Mouse (Mus musculus) MEL (cell line): Measurements from ENCODE around the gene Msrb2. TPM values are rescaled to one million over a fixed set of nuclear protein-coding genes. Genes with fewer than 3 reads are reported as not detected.

Experiments
- DNase-seq: peaks from one replicate; pipeline ENCODE4 v3.0.0; 2011; ENCODE audit warnings: low read depth, low spot score
- H3K27ac ChIP-seq: 2 replicates; pipeline ENCODE4 v1.5.1; 2012; ENCODE audit warnings: low read depth, mild to moderate bottlenecking, control low read depth, low read length, moderate library complexity; ENCODE audit not compliant: control insufficient read depth
- H3K27me3 ChIP-seq, 2 experiments: fragments of 150-350 bp in 1 of 2; sonication (generic) in 1 of 2; 2 replicates each; pipeline ENCODE4 v1.6.1; 2012; ENCODE audit warnings: low read length in 2 of 2, mild to moderate bottlenecking in 2 of 2, improper control_type of control experiment in 1 of 2, moderate library complexity in 1 of 2; ENCODE audit not compliant: insufficient read depth in 2 of 2, control insufficient read depth in 1 of 2
- H3K36me3 ChIP-seq, 2 experiments: 2 replicates each; pipeline ENCODE4 v1.6.1; 2012 to 2014; ENCODE audit warnings: low read length in 2 of 2, improper control_type of control experiment in 1 of 2, inconsistent platforms in 1 of 2, mild to moderate bottlenecking in 1 of 2; ENCODE audit not compliant: insufficient read depth in 2 of 2, control insufficient read depth in 1 of 2
- H3K4me1 ChIP-seq, 2 experiments: fragments of 150-350 bp in 1 of 2; sonication (generic) in 1 of 2; 2 replicates each; pipeline ENCODE4 v1.6.1; 2012; ENCODE audit warnings: low read length in 2 of 2, improper control_type of control experiment in 1 of 2, mild to moderate bottlenecking in 1 of 2; ENCODE audit not compliant: insufficient read depth in 2 of 2, control insufficient read depth in 1 of 2
- H3K4me3 ChIP-seq, 2 experiments: fragments of 150-350 bp in 1 of 2; sonication (generic) in 1 of 2; 2 replicates each; pipeline ENCODE4 v1.5.1; 2012; ENCODE audit warnings: low read depth in 2 of 2, low read length in 2 of 2, mild to moderate bottlenecking in 2 of 2, moderate library complexity in 2 of 2, control low read depth in 1 of 2, improper control_type of control experiment in 1 of 2; ENCODE audit not compliant: control insufficient read depth in 1 of 2, insufficient read depth in 1 of 2
- H3K79me2 ChIP-seq: 2 replicates; pipeline ENCODE4 v1.6.1; 2012; ENCODE audit warnings: mild to moderate bottlenecking, low read length, moderate library complexity; ENCODE audit not compliant: control insufficient read depth, poor library complexity, insufficient read depth
- H3K9ac ChIP-seq: 2 replicates; pipeline ENCODE4 v1.6.1; 2012; ENCODE audit warnings: low read depth, mild to moderate bottlenecking, control low read depth, low read length, moderate library complexity; ENCODE audit not compliant: control insufficient read depth, poor library complexity, severe bottlenecking
- H3K9me3 ChIP-seq: fragments of 150-350 bp; sonication (generic); replicated peaks from 2 replicates; pipeline ENCODE4 v1.6.1; 2012; ENCODE audit warnings: mild to moderate bottlenecking, low read length, improper control_type of control experiment, moderate library complexity; ENCODE audit not compliant: insufficient read depth
- BHLHE40 ChIP-seq: IDR thresholded peaks from 2 replicates; pipeline ENCODE4 v1.6.1; 2012; ENCODE audit warnings: low read depth, mild to moderate bottlenecking, inconsistent platforms, low read length, improper control_type of control experiment, borderline replicate concordance
- CHD1 ChIP-seq: IDR thresholded peaks from 2 replicates; pipeline ENCODE4 v1.6.1; 2012; ENCODE audit warnings: low read depth, mild to moderate bottlenecking, inconsistent platforms, low read length, improper control_type of control experiment
- ELF1 ChIP-seq: IDR thresholded peaks from 2 replicates; pipeline ENCODE4 v1.6.1; 2014; ENCODE audit warnings: low read depth, mild to moderate bottlenecking, inconsistent platforms, low read length, improper control_type of control experiment, moderate library complexity
- EP300 ChIP-seq, 2 experiments: IDR thresholded peaks; 2 replicates each; pipeline ENCODE4 v1.6.1; 2011; ENCODE audit warnings: improper control_type of control experiment in 2 of 2, low read length in 2 of 2, low read depth in 1 of 2, mild to moderate bottlenecking in 1 of 2
- ETS1 ChIP-seq: IDR thresholded peaks from 2 replicates; pipeline ENCODE4 v1.6.1; 2012; ENCODE audit warnings: low read depth, mild to moderate bottlenecking, inconsistent platforms, low read length, improper control_type of control experiment, moderate library complexity
- GATA1 ChIP-seq: IDR thresholded peaks from 2 replicates; pipeline ENCODE4 v1.6.1; 2011; ENCODE audit warnings: low read depth, low read length, improper control_type of control experiment
- HCFC1 ChIP-seq: IDR thresholded peaks from 2 replicates; pipeline ENCODE4 v1.6.1; 2012; ENCODE audit warnings: low read depth, mild to moderate bottlenecking, inconsistent platforms, low read length, improper control_type of control experiment, moderate library complexity
- MAFK ChIP-seq: IDR thresholded peaks from 2 replicates; pipeline ENCODE4 v1.6.1; 2011; ENCODE audit warnings: low read depth, mild to moderate bottlenecking, low read length, improper control_type of control experiment, borderline replicate concordance
- MAX ChIP-seq: IDR thresholded peaks from 2 replicates; pipeline ENCODE4 v1.6.1; 2011; ENCODE audit warnings: low read length, improper control_type of control experiment
- MAZ ChIP-seq: IDR thresholded peaks from 2 replicates; pipeline ENCODE4 v1.6.1; 2012; ENCODE audit warnings: low read depth, mild to moderate bottlenecking, inconsistent platforms, low read length, improper control_type of control experiment
- MYB ChIP-seq: IDR thresholded peaks from 2 replicates; pipeline ENCODE4 v1.6.1; 2011; ENCODE audit warnings: mild to moderate bottlenecking, low read depth, low read length, improper control_type of control experiment
- MYC ChIP-seq: IDR thresholded peaks from 2 replicates; pipeline ENCODE4 v1.6.1; 2011; ENCODE audit warnings: low read depth, mild to moderate bottlenecking, low read length, improper control_type of control experiment, moderate library complexity
- NRF1 ChIP-seq: IDR thresholded peaks from 2 replicates; pipeline ENCODE4 v1.6.1; 2014; ENCODE audit warnings: low read depth, mild to moderate bottlenecking, inconsistent platforms, low read length, improper control_type of control experiment, moderate library complexity; ENCODE audit not compliant: poor library complexity, insufficient read depth, severe bottlenecking
- POLR2A ChIP-seq, 2 experiments: IDR thresholded peaks; 2 replicates each; pipeline ENCODE4 v1.6.1; 2011 to 2012; ENCODE audit warnings: low read length in 2 of 2, mild to moderate bottlenecking in 2 of 2, control low read depth in 1 of 2, improper control_type of control experiment in 1 of 2, low read depth in 1 of 2, moderate library complexity in 1 of 2; ENCODE audit not compliant: control insufficient read depth in 1 of 2, insufficient read depth in 1 of 2, poor library complexity in 1 of 2
- POLR2AphosphoS2 ChIP-seq: IDR thresholded peaks from 2 replicates; pipeline ENCODE4 v1.6.1; 2011; ENCODE audit warnings: low read length, improper control_type of control experiment
- POLR2AphosphoS5 ChIP-seq: IDR thresholded peaks from 2 replicates; pipeline ENCODE4 v1.6.1; 2012; ENCODE audit warnings: low read depth, borderline replicate concordance, mild to moderate bottlenecking, inconsistent platforms, low read length, moderate library complexity, mixed read lengths
- RAD21 ChIP-seq: IDR thresholded peaks from 2 replicates; pipeline ENCODE4 v1.6.1; 2011; ENCODE audit warnings: mild to moderate bottlenecking, low read depth, low read length, improper control_type of control experiment
- RCOR1 ChIP-seq: IDR thresholded peaks from 2 replicates; pipeline ENCODE4 v1.6.1; 2012; ENCODE audit warnings: low read depth, mild to moderate bottlenecking, inconsistent platforms, low read length, improper control_type of control experiment
- SIN3A ChIP-seq: IDR thresholded peaks from 2 replicates; pipeline ENCODE4 v1.6.1; 2012; ENCODE audit warnings: low read length, improper control_type of control experiment, inconsistent platforms
- SMC3 ChIP-seq: IDR thresholded peaks from 2 replicates; pipeline ENCODE4 v1.6.1; 2011; ENCODE audit warnings: low read depth, low read length, improper control_type of control experiment
- TAL1 ChIP-seq: IDR thresholded peaks from 2 replicates; pipeline ENCODE4 v1.6.1; 2012; ENCODE audit warnings: mild to moderate bottlenecking, inconsistent platforms, low read length, moderate library complexity, mixed read lengths
- ZC3H11A ChIP-seq: IDR thresholded peaks from 2 replicates; pipeline ENCODE4 v1.6.1; 2012; ENCODE audit warnings: low read depth, mild to moderate bottlenecking, inconsistent platforms, low read length, improper control_type of control experiment
- ZKSCAN1 ChIP-seq: IDR thresholded peaks from 2 replicates; pipeline ENCODE4 v1.6.1; 2012; ENCODE audit warnings: low read depth, mild to moderate bottlenecking, inconsistent platforms, low read length, improper control_type of control experiment, moderate library complexity
- ZNF384 ChIP-seq: IDR thresholded peaks from 2 replicates; pipeline ENCODE4 v1.6.1; 2012; ENCODE audit warnings: low read depth, mild to moderate bottlenecking, inconsistent platforms, low read length, improper control_type of control experiment
- polyA plus RNA-seq, 2 experiments: library from polyadenylated mRNA; stranded (reverse) in 1 of 2; unstranded in 1 of 2; fragments of >175 nt in 1 of 2; fragments of >200 nt in 1 of 2; gene quantifications; 2 replicates each; pipeline versions ENCODE4 v1.2.1 to v1.2.4; 2012; ENCODE audit warnings: low replicate concordance in 2 of 2, low read depth in 1 of 2; ENCODE audit not compliant: insufficient read length in 2 of 2, insufficient read depth in 1 of 2, missing spikeins in 1 of 2
- total RNA-seq: library from RNA; depleted of rRNA; stranded (reverse); fragments of 300-350 nt; gene quantifications from 2 replicates; pipeline ENCODE4 v1.2.3, GENCODE M21; 2012

The Msrb2 gene
- total and polyA plus RNA-seq, 3 experiments = 14.8 to 18.2 TPM; not detected in 1

DNA sequence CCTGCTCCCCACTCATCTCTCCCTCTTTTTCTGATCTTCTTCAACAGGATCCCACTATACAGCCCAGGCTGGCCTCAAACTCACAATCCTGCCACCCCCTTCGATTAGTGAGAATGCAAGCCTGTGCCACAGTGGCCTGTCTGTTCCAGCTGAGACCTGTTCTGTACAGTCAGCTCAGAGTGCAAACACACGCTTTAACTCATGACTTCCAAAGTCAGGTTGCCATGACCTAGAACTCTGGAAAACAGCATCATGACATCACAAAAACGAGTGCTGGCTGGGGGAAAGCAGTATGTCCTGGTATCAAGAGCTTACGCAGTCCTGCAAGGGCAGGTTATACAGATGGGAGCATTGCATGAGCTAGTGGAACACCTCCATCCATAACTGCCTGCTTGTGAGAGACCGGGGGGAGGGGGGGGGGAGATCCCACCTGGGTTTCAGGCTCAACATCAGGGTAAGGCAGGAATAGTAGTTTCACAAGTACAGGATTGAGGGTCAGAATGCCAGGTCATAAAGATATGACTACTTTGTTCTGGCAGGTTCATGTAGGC is 25.8 kb upstream of the Msrb2 start:
- DNase-seq = no peak
- Histone ChIP-seq H3K79me2 (no peaks in the 10 kb centered on the region), H3K4me3 (no peak overlapping the region), H3K4me1 (0 out of 4 replicates have a peak, but pooled peaks cover 0 to 2% of the 10 kb centered on the region in 2 experiments), H3K9me3 (no peaks in the 10 kb centered on the region), H3K27me3 (no peaks in the 10 kb centered on the region), H3K27ac (no peak overlapping the region), H3K9ac (no peak overlapping the region), H3K36me3 (peaks cover 0 to 9% of the 10 kb centered on the region in 2 experiments; a peak in 2 of 4 replicates)
- TF ChIP-seq ZNF384 (no peak), MAFK (no peak), SIN3A (no peak), BHLHE40 (no peak), POLR2A (IDR thresholded peaks at IDR 0.05; ENCODE audit: control insufficient read depth in 1 of 2, insufficient read depth in 1 of 2, low read depth in 1 of 2, low read length in 2 of 2, poor library complexity in 1 of 2) (no peak), RCOR1 (no peak), ZKSCAN1 (no peak), RAD21 (no peak), SMC3 (no peak), HCFC1 (no peak), GATA1 (no peak), EP300 (IDR thresholded peaks at IDR 0.05; ENCODE audit: low read depth in 1 of 2, low read length in 2 of 2) (no peak), MAZ (no peak), TAL1 (no peak)

DNA sequence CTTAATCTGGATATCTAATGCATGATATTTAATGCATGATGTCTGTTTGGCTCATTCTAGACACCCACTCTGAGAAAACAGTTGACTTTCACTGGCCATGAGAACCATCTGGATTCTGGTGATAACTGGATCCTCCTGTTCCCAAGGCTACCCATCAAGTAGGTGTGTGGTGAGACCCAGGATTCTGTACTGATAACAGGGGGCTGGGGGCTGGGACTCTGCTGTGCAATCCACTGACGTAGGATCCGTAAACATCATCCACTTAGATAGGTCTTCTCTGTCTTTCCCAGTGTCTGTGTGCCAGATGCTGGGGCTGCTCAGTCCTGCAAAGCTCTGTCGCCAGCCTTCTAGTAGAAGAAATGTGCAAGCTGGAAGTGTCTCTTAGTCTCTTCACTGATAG is 22.8 kb upstream of the Msrb2 start:
- Histone ChIP-seq H3K4me3 (no peak overlapping the region), H3K27ac (no peak overlapping the region), H3K79me2 (no peaks in the 10 kb centered on the region), H3K4me1 (0 out of 4 replicates have a peak, but pooled peaks cover 0 to 2% of the 10 kb centered on the region in 2 experiments), H3K27me3 (no peaks in the 10 kb centered on the region), H3K9ac (no peak overlapping the region), H3K9me3 (no peaks in the 10 kb centered on the region)
- DNase-seq = no peak
- TF ChIP-seq ZNF384 = no peak
- no peak for TF ChIP-seq MAFK
- TF ChIP-seq RAD21 = no peak
- no peak for TF ChIP-seq MAX
- TF ChIP-seq ETS1 = no peak
- no peak for TF ChIP-seq MAZ
- no peak for TF ChIP-seq TAL1
- no peak for TF ChIP-seq EP300 (IDR thresholded peaks at IDR 0.05; ENCODE audit: low read depth in 1 of 2, low read length in 2 of 2)
- no peak for TF ChIP-seq CHD1
- no peak for TF ChIP-seq NRF1
- TF ChIP-seq BHLHE40 = no peak
- no peak for TF ChIP-seq MYB
- no peak for TF ChIP-seq POLR2AphosphoS5
- TF ChIP-seq ZC3H11A = no peak
- no peak for TF ChIP-seq ELF1
- no peak for TF ChIP-seq POLR2AphosphoS2
- no peak for TF ChIP-seq MYC
- TF ChIP-seq, all 39 proteins: peak for 0
- H3K36me3 ChIP-seq = peaks cover 0 to 7% of the 10 kb centered on the region in 2 experiments; a peak in 2 of 4 replicates
